Mouse (Mus musculus) lung, postnatal 0 days (tissue): ENCODE data around the gene Ntmt1. TPM values are rescaled to one million over a fixed set of nuclear protein-coding genes. Genes with fewer than 3 reads are reported as not detected.

ENCODE experiments used
- ATAC-seq: fragments of 200-750 bp; cut with Nextera tagmentation; 2 replicates; pipeline ENCODE4 v1.8.0; 2017; ENCODE audit warnings: moderate library complexity
- DNase-seq: peaks from one replicate; pipeline ENCODE4 v3.0.0-alpha.2; 2016; ENCODE audit warnings: low spot score
- H3K27ac ChIP-seq: fragments of 300-500 bp; sonication (generic); 2 replicates; pipeline ENCODE4 v1.5.1; 2014; ENCODE audit warnings: antibody characterized with exemption, mild to moderate bottlenecking, low read length, mixed read lengths
- H3K27me3 ChIP-seq: fragments of 300-500 bp; sonication (generic); replicated peaks from 2 replicates; pipeline ENCODE4 v1.6.1; 2014; ENCODE audit warnings: low read length, mixed read lengths; ENCODE audit not compliant: insufficient read depth
- H3K36me3 ChIP-seq: fragments of 300-500 bp; sonication (generic); 2 replicates; pipeline ENCODE4 v1.6.1; 2014; ENCODE audit warnings: low read length, mixed read lengths; ENCODE audit not compliant: insufficient read depth
- H3K4me1 ChIP-seq: fragments of 300-500 bp; sonication (generic); 2 replicates; pipeline ENCODE4 v1.6.1; 2014; ENCODE audit warnings: antibody characterized with exemption, low read depth, low read length, mixed read lengths; ENCODE audit not compliant: insufficient read depth
- H3K4me2 ChIP-seq: fragments of 300-500 bp; sonication (generic); replicated peaks from 2 replicates; pipeline ENCODE4 v1.6.1; 2014; ENCODE audit warnings: low read depth, mild to moderate bottlenecking, low read length, moderate library complexity, mixed read lengths
- H3K4me3 ChIP-seq: fragments of 300-500 bp; sonication (generic); 2 replicates; pipeline ENCODE4 v1.5.1; 2014; ENCODE audit warnings: low read depth, low read length
- H3K9ac ChIP-seq: fragments of 300-500 bp; sonication (generic); replicated peaks from 2 replicates; pipeline ENCODE4 v1.6.1; 2014; ENCODE audit warnings: low read depth, mild to moderate bottlenecking
- H3K9me3 ChIP-seq: fragments of 300-500 bp; sonication (generic); 2 replicates; pipeline ENCODE4 v1.6.1; 2016; ENCODE audit warnings: low read length, mixed read lengths
- CTCF ChIP-seq: IDR thresholded peaks from 2 replicates; pipeline ENCODE4 v1.5.1; 2016; ENCODE audit warnings: antibody characterized with exemption, mild to moderate bottlenecking
- EP300 ChIP-seq: IDR thresholded peaks from 2 replicates; pipeline ENCODE4 v1.6.1; 2016; ENCODE audit warnings: antibody characterized with exemption, mild to moderate bottlenecking, control low read depth
- WGBS: fragments of 180-500 bp; shearing (Covaris S2); extraction: QIAGEN DNeasy Blood & Tissue Kit; methylation state at CpG from one replicate; pipeline ENCODE4 v1.1.7; 2014; 5-methylcytosine and 5-hydroxymethylcytosine counted together
- polyA plus RNA-seq: library from polyadenylated mRNA; unstranded; fragments of >200 nt; fragmentation: Nextera tagmentation; extraction: Ambion mirVana; gene quantifications from 2 replicates; pipeline ENCODE4 v1.2.1, GENCODE M21; 2015

Ntmt1 gene
- polyA plus RNA-seq, 1 experiment from 2014 or later, result 50.7 TPM

- Histone ChIP-seq H3K27ac (peak overlapping the region; percentile 62; the same call in 1 of the 2 replicates), H3K4me3 (peak overlapping the region; percentile 35), H3K9ac (0 out of 2 replicates have a peak overlapping the region, but pooled peaks have one; percentile 29), H3K27me3 (no peaks in the 10 kb centered on the region), H3K9me3 (no peaks in the 10 kb centered on the region), H3K36me3 (no peaks in the 10 kb centered on the region), H3K4me1 (peaks cover 8% of the 10 kb centered on the region; the same call in 1 of the 2 replicates), H3K4me2 (peak overlapping the region; percentile 68)
- TF ChIP-seq CTCF, result peak; percentile 91
- TF ChIP-seq EP300, result no peak
- WGBS, result 4% methylated on average over 48 of the region's 48 CpGs
- DNase-seq (peak; percentile 95), ATAC-seq (peak; percentile 81)
Measured at GRCm38 (mm10) chr2:30794179-30795108, 13.2 kb upstream of the Ntmt1 start.

DNA sequence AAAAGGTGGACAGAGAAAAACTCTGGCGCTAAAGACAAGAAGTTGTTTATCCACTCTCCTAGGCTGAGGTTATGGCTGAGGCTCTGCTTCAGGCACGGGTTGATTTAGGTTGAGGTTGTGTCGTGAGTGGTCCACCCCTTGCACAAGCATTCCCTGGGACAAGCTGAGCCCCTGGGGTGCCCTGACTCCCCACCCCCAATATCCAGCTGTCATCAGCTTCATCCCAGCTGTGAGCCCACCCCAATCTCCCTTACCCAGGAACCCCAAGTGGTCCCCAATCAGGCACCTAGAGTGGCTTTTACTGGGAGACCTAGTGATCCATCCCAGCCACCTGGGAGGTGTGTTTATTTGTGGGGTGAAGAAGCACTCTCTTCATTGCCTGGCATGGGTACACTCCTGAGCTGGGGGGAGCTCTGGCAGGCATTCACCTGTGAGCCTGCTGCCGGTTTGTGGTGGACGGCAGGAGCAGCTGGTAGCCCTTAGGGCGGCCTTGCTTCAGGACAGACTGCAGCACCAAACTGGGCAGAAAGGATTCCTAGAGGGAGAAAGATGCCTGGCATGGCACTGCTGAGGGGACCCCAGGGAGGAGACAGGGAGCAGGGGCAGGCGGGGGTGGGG is 12.2 kb upstream of the Ntmt1 start:
- Histone ChIP-seq H3K36me3 (no peaks in the 10 kb centered on the region), H3K9me3 (no peaks in the 10 kb centered on the region), H3K4me3 (peak overlapping the region; percentile 35; the same call in 1 of the 2 replicates), H3K27ac (no peak overlapping the region), H3K4me1 (peaks cover 8% of the 10 kb centered on the region; the same call in 1 of the 2 replicates), H3K9ac (no peak overlapping the region), H3K27me3 (no peaks in the 10 kb centered on the region), H3K4me2 (peak overlapping the region; percentile 68)
- DNase-seq (no peak), ATAC-seq (no peak)
- 81% methylated on average over 7 of the region's 7 CpGs for WGBS
- TF ChIP-seq EP300 (no peak), CTCF (no peak)

GRCm38 (mm10) chr2:30795889-30796275 is 11.7 kb upstream of the Ntmt1 start:
- TF ChIP-seq EP300 (no peak), CTCF (no peak)
- ATAC-seq, result no peak
- Histone ChIP-seq H3K4me3 (no peak overlapping the region), H3K9ac (no peak overlapping the region), H3K27me3 (no peaks in the 10 kb centered on the region), H3K4me2 (peak overlapping the region; percentile 40; the same call in 1 of the 2 replicates), H3K9me3 (no peaks in the 10 kb centered on the region), H3K36me3 (no peaks in the 10 kb centered on the region), H3K4me1 (peaks cover 8% of the 10 kb centered on the region; the same call in 1 of the 2 replicates), H3K27ac (no peak overlapping the region)
- DNase-seq, result no peak
- WGBS, result 85% methylated on average over 4 of the region's 5 CpGs

DNA sequence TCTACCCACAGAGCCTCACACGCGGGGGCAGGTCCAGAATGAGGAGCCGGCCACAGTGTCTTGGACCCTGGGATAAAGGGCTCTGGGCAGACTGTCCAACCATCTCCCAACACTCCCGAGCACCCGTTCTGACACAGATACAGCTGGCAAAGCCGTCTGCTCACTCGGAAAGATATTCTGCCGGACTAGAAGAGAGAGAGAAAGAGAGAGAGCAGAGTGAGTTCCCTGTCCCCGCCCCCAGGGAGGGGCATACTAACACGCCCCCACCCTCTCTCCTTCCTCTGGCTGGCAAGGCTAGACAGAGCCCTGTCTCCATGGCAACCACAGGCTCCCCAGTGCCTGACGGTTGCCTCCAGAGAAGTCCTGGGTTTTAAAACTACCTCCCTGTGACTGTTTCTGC is 11.2 kb upstream of the Ntmt1 start:
- Histone ChIP-seq H3K9ac (0 out of 2 replicates have a peak overlapping the region, but pooled peaks have one; percentile 8), H3K27ac (peak overlapping the region; percentile 9; the same call in 1 of the 2 replicates), H3K4me2 (peak overlapping the region; percentile 40), H3K27me3 (no peaks in the 10 kb centered on the region), H3K9me3 (no peaks in the 10 kb centered on the region), H3K4me3 (no peak overlapping the region; the same call in 1 of the 2 replicates), H3K36me3 (no peaks in the 10 kb centered on the region), H3K4me1 (peaks cover 8% of the 10 kb centered on the region; the same call in 1 of the 2 replicates)
- peak; percentile 72 for ATAC-seq
- peak; percentile 96 for DNase-seq
- WGBS, result 1% methylated on average over 11 of the region's 11 CpGs
- TF ChIP-seq EP300, result no peak

GRCm38 (mm10) chr2:30799456-30799855 is 8.2 kb upstream of the Ntmt1 start:
- ATAC-seq (no peak), DNase-seq (no peak)
- no peak overlapping the region for H3K9ac ChIP-seq
- no peak overlapping the region for H3K27ac ChIP-seq
- H3K4me2 ChIP-seq, result no peak overlapping the region
- H3K36me3 ChIP-seq, result no peaks in the 10 kb centered on the region
- no peaks in the 10 kb centered on the region for H3K9me3 ChIP-seq
- 76% methylated on average over 3 of the region's 3 CpGs for WGBS
- TF ChIP-seq EP300 (no peak), CTCF (no peak)
- no peaks in the 10 kb centered on the region for H3K27me3 ChIP-seq
- peaks cover 10% of the 10 kb centered on the region; the same call in 1 of the 2 replicates for H3K4me1 ChIP-seq
- H3K4me3 ChIP-seq, result no peak overlapping the region

GRCm38 (mm10) chr2:30800671-30801066 is 7.0 kb upstream of the Ntmt1 start:
- Histone ChIP-seq H3K27ac (no peak overlapping the region), H3K9me3 (no peaks in the 10 kb centered on the region), H3K9ac (no peak overlapping the region), H3K4me2 (peak overlapping the region; percentile 79), H3K4me3 (peak overlapping the region; percentile 37; the same call in 1 of the 2 replicates), H3K27me3 (no peaks in the 10 kb centered on the region), H3K4me1 (peaks cover 10% of the 10 kb centered on the region; the same call in 1 of the 2 replicates), H3K36me3 (no peaks in the 10 kb centered on the region)
- no peak for TF ChIP-seq EP300
- TF ChIP-seq CTCF, result no peak
- WGBS, result 32% methylated on average over 7 of the region's 7 CpGs
- DNase-seq, result no peak
- no peak for ATAC-seq
